Mouse (Mus musculus): ENCODE measurements around the gene Rpl29.

Rpl29 gene

GRCm38 (mm10) chr9:106429221-106430014 lies at the start of gene Rpl29:
Gene Rpl29, plus strand, starts transcription at chr9:106429454.
- peak; percentile 96 for DNase-seq

GRCm38 (mm10) chr9:106386181-106386864 lies 42.9 kb upstream of the Rpl29 start:
- DNase-seq: no peak

- no peak for DNase-seq
Measured at GRCm38 (mm10) chr9:106392828-106393527, 36.3 kb upstream of the Rpl29 start.

- DNase-seq: no peak
Measured at GRCm38 (mm10) chr9:106393548-106393947, 35.7 kb upstream of the Rpl29 start.

GRCm38 (mm10) chr9:106394649-106395602 lies 34.3 kb upstream of the Rpl29 start:
- no peak for DNase-seq

- DNase-seq: no peak
Measured at GRCm38 (mm10) chr9:106397733-106398132, 31.5 kb upstream of the Rpl29 start.

GRCm38 (mm10) chr9:106398667-106399311 lies 30.5 kb upstream of the Rpl29 start:
- no peak for DNase-seq

- no peak for DNase-seq
Measured at GRCm38 (mm10) chr9:106399808-106400207, 29.4 kb upstream of the Rpl29 start.

GRCm38 (mm10) chr9:106402149-106402548 lies 27.1 kb upstream of the Rpl29 start:
- DNase-seq: no peak

- no peak for DNase-seq
Measured at GRCm38 (mm10) chr9:106402607-106403375, 26.5 kb upstream of the Rpl29 start.

GRCm38 (mm10) chr9:106405275-106405674 lies 24.0 kb upstream of the Rpl29 start:
- no peak for DNase-seq

- DNase-seq: no peak
Measured at GRCm38 (mm10) chr9:106406443-106407078, 22.7 kb upstream of the Rpl29 start.

GRCm38 (mm10) chr9:106409096-106409495 lies 20.2 kb upstream of the Rpl29 start:
- no peak for DNase-seq

GRCm38 (mm10) chr9:106410086-106410650 lies 19.1 kb upstream of the Rpl29 start:
- DNase-seq: no peak

- no peak for DNase-seq
Measured at GRCm38 (mm10) chr9:106411091-106411594, 18.1 kb upstream of the Rpl29 start.

- DNase-seq: no peak
Measured at GRCm38 (mm10) chr9:106411729-106412128, 17.5 kb upstream of the Rpl29 start.

- no peak for DNase-seq
Measured at GRCm38 (mm10) chr9:106412210-106412609, 17.0 kb upstream of the Rpl29 start.

- DNase-seq: no peak
Measured at GRCm38 (mm10) chr9:106413606-106414005, 15.6 kb upstream of the Rpl29 start.

- no peak for DNase-seq
Measured at GRCm38 (mm10) chr9:106416826-106417225, 12.4 kb upstream of the Rpl29 start.

All from cerebellum, adult 8-10 months (tissue).